Mouse (Mus musculus) olfactory bulb, adult 2 months (tissue): ENCODE data around the gene Six3.

Experiments
- CTCF ChIP-seq: fragments of 200-500 bp; IDR thresholded peaks from 2 replicates; pipeline ENCODE4 v1.5.1; 2012; ENCODE audit warnings: low read depth, mild to moderate bottlenecking, low read length, moderate library complexity; ENCODE audit not compliant: insufficient read depth
- POLR2A ChIP-seq: fragments of 200-500 bp; IDR thresholded peaks from 2 replicates; pipeline ENCODE4 v1.6.1; 2012; ENCODE audit warnings: mild to moderate bottlenecking, low read depth, low read length, moderate library complexity; ENCODE audit not compliant: insufficient read depth

DNA sequence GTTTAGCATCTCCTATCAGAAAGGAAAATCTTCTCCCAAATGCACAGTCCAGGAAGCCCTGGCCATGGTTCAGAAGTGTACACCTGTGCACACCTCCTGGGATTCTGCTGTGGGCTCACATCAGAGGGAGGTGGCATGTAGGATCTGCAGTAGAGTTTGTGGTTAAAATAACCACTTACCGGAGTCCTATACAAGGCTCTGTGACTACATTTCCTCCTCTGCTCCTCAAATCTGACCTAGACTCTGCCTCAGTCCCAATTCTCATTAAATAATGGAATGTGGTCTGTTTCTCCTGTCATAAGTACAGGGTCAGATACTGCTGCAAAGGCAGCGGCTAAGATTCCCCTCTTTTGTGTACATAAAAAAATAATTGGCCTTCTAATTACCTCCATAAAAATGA, 50.8 kb downstream of the Six3 start:
- no peak for TF ChIP-seq CTCF
- no peak for TF ChIP-seq POLR2A
